Mouse (Mus musculus): ENCODE measurements around the gene 4930432K21Rik.

The 4930432K21Rik gene

GRCm38 (mm10) chr8:84208381-84209380 is 60.9 kb downstream of the 4930432K21Rik start:
- no peak for DNase-seq (ENCODE audit: low spot score in 2 of 2)

- DNase-seq (ENCODE audit: low spot score in 2 of 2) = peak; percentile 80
These were observed 62.5 kb downstream of the 4930432K21Rik start for GRCm38 (mm10) chr8:84210167-84210791.

GRCm38 (mm10) chr8:84211202-84211601 is 63.4 kb downstream of the 4930432K21Rik start:
- DNase-seq (ENCODE audit: low spot score in 2 of 2) = no peak

- DNase-seq (ENCODE audit: low spot score in 2 of 2) = no peak
These were observed 64.2 kb downstream of the 4930432K21Rik start for GRCm38 (mm10) chr8:84211881-84212563.

- DNase-seq (ENCODE audit: low spot score in 2 of 2) = no peak
These were observed 65.5 kb downstream of the 4930432K21Rik start for GRCm38 (mm10) chr8:84213277-84213676.

- no peak for DNase-seq (ENCODE audit: low spot score in 2 of 2)
These were observed 69.4 kb downstream of the 4930432K21Rik start for GRCm38 (mm10) chr8:84217206-84217605.

- no peak for DNase-seq (ENCODE audit: low spot score in 2 of 2)
These were observed 70.3 kb downstream of the 4930432K21Rik start for GRCm38 (mm10) chr8:84218143-84218542.

- no peak for DNase-seq (ENCODE audit: low spot score in 2 of 2)
These were observed 72.3 kb downstream of the 4930432K21Rik start for GRCm38 (mm10) chr8:84220105-84220504.
